Mouse (Mus musculus) granulocyte monocyte progenitor cell, adult 5-6 weeks (primary cell): Measurements from ENCODE around the gene Chst2. TPM values are rescaled to one million over a fixed set of nuclear protein-coding genes. Genes with fewer than 3 reads are reported as not detected.

ENCODE experiments used
- ATAC-seq: replicated peaks from 2 replicates; pipeline ENCODE4 v1.8.0; 2016; ENCODE audit warnings: mild to moderate bottlenecking, moderate TSS enrichment, inconsistent platforms; ENCODE audit not compliant: poor library complexity, severe bottlenecking
- total RNA-seq, 2 experiments: library from RNA; stranded (forward) in 1 of 2; stranded (reverse) in 1 of 2; fragments of 200-712, 200-1000 nt in 1 of 2; fragments of >200 nt in 1 of 2; fragmentation: Nextera tagmentation in 1 of 2; gene quantifications; 2 replicates each; pipeline ENCODE4 v1.2.3; 2014 to 2017

The Chst2 gene
- total RNA-seq (2014; fragmentation: Nextera tagmentation) (not detected in 2 replicates), total RNA-seq (2017) (not detected in 2 replicates)

DNA sequence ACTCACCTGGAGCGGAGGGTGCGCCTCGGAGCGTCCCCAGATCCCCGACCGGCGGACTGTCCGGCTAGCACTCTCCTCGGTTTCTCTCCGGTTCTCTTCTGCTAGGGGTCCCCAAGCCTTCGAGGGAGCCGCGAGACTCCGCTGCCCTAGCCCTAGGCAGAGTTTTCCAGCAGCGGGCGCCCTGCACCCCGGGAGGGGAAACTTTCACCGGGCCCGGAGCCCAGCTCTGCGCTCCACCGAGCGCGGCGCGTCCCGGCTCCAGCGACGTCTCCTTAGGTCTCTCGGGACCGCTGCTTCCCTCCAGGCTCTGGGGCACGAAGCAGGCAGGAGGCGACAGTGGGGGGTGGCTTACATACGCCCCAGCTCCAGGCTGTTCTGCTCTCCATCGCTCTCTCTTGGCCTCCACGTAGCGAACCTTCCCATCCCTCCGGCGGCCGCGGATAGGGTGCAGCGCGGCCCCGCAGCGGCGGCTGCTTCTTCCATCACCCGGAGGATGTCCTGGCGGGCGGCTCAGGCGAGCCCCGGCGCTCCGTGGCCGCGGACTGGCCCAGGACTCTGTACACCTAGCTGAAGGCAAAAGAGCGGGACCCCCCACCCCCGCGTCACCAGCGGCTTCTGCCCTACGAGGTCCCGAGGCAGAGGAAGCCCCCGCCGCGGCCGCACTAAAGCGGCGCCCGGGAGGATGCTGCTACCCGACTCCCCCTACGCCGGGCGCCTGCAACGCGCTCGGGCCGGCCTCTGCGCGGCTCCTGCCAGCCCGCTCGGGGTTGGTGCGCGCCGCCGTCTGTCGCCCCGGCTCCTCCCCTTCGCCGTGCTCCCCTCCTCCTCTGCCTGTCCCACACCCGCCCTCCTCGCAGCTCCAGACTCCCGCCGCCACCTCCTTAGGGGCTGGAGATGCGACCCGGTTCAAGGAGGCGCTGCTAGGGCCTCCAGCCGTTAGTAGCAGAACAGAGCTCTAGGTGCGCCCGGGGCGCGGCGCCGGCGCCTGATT is at the start of gene Chst2:
Gene Chst2 (minus strand): TSS at position 152 of the 991 bp plus-strand sequence.
- ATAC-seq, result peak; percentile 29

DNA sequence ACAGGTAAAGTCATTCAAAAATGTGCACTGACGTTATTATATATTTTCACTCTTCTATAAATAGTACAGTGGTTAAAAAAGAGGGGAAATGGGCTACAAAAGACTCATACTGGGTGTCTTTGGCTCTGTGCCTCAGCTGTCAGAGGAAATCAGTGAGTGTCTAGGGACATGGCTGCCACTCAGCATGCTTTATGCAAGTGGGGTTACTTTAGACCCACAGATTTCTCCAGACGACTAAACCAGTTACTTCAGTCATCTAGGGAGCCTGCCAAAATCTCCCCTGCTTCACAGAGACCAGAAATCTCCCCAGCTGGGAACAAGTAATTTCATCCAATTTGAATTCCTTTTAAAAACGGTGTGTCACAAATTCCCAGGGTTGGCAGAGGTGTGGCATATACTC is 45.4 kb upstream of the Chst2 start:
- ATAC-seq, result no peak

DNA sequence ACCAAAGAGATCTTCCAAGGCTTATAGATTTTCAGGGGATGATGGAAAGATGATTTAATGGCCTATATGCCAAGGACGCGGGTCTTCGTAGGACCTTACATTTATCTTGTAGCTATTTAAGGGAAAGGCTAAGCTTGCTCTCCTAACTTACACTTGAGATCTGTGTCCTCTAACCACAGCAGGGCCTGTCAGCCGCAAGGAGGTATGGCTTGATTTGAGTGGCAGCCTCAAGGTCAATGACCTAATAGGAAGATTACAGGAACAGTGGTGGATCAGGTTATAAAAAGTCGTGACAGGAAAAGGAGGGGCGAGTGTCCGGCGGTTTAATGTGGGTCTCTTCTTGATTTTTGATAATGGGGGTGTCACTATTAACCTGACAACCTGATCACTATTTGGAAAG is 44.1 kb upstream of the Chst2 start:
- ATAC-seq, result no peak

DNA sequence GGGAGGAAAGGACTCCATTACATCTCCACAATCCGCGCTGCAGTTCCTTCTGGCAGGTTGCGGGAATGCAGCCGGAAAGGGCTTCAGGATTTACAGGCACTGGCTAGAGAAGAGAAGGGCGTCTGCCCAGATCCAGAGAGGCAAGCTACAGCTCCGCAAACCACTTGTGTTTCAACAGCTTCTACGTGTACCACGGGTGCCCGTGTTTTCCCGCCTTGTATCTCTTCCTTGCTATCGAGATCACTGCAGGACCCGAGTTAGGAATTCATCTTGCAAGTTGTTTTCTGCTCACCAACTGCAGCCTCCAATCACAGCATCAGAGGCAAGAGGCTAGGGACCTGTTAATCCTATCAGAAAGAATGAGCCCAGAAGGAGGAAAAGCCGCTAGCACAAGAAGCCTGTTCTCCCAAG is 35.8 kb upstream of the Chst2 start:
- no peak for ATAC-seq

DNA sequence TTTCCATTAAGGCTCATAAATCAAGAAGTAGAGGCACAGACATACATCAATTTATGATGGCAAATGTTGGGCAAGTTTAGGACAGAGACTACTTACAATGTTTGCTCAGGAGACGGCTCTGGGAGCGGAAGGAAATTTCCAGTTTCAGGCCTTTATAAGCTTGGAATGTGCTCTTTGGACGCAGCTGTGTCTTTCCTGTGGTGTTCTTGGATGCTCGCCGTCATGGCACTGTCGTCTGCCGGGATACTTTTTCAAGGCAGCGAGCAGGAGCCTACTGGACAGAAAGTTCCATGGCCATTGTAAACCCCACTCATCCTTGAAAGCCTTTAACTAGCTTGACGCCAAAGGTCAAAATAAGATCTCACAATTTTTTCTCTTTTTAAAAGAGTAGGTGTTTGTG is 31.4 kb upstream of the Chst2 start:
- ATAC-seq, result no peak

DNA sequence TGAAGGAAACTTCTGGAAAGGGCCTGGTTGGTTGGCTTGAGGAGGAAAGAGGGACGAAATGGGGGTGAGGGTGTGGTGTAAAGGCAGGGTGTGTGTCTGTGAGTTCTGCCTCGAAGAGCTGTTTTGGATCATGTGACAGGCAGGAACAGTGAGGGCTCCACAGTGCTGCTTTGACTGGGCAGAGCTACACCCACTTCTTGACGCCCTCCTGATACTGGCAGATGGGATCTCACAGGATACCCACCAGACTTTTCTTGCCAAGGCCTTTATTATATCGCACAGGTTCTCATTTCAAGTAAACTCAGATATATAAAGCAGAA is 29.7 kb upstream of the Chst2 start:
- no peak for ATAC-seq

DNA sequence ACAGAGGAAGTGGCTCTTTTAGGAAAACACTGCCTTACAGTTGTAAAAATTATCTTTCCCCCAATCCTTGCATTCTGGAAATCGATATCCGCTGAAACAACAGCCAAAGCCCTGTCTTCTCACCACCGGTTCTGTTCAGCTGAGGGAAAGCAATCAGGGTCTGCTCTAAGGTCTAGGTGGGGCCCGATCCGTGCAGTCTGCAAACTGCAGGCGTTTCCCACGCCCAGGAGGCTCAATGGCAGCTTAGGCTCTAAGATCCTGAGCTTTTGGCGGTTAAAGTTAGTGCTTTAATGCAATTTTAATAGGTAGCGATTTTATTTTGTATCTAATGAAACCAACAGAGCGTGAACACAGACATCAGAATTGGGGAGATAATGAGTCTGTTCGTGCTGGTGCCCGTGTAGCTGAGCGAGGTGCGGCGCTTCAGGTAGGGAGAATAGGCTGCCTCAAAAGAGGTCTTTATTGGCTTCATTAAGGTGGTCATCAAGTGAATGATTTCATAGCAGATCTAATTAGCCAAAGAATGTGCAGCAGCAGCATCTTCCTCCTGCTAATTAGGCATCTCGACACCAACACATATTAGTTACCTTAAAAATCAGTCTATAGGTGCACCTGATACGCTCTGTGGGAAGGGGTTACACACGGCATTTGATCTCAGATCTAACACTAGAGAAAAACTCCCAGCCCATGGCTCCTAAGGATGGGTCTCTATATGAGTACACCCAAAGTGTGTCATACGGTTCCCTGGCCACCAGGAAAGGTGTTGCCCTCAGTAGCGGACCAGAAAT is 29.2 kb upstream of the Chst2 start:
- ATAC-seq, result no peak

DNA sequence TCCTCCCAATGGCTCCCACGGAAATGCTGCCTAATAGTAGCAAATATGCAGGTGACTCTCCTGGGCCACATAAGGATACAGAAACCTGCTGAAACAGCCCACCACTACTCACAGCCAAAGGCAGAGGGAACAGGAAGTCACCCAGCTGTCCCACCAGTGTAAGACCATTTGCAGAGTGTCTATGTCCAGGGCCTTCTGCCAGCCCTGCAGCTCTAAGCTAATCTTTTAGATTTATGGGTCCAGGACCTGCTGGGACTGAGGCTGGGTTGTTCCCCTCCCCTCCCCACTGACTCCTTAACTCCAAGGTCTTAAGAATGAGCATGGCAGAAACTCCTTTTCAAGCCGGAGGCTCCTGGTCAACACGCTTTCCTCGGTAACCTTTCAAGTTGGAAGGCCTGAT is 21.8 kb upstream of the Chst2 start:
- no peak for ATAC-seq

DNA sequence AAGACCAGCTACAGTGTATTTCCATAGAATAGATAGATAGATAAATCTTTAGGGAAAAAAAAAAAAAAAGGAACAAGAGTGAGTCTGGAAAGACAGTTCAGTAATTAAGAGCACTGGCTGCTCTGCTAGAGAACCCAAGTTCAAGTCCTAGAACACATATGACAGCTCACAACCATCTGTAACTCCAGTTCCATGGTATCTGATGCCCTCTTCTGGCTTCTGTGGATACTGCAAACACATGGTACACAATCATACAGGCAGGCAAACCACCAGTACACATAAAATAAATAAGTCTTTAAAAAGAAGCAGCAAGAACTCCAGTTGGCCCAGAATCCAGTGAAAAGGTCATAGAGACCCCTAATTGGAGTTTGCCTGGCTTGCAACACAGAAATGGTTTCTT is 7.4 kb upstream of the Chst2 start:
- ATAC-seq, result no peak

DNA sequence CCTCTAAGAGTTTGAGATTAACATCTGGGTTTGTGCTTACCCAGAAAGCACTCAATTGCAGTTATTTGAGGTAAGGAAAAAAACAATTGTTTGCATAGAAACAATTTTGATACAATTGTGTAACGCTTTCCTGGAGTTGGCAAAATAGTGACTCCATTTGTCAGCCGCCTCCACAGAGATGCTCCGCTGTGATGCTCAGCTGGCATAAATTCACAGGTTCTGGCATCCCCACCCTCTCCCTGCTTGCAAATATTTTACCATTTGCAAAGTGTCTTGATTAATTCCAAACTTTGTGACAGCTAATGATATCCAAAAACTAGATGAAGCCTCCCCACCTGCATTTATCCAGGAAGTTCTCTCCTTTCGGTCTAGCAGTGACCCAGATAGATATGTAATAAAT is 5.5 kb upstream of the Chst2 start:
- ATAC-seq, result no peak

DNA sequence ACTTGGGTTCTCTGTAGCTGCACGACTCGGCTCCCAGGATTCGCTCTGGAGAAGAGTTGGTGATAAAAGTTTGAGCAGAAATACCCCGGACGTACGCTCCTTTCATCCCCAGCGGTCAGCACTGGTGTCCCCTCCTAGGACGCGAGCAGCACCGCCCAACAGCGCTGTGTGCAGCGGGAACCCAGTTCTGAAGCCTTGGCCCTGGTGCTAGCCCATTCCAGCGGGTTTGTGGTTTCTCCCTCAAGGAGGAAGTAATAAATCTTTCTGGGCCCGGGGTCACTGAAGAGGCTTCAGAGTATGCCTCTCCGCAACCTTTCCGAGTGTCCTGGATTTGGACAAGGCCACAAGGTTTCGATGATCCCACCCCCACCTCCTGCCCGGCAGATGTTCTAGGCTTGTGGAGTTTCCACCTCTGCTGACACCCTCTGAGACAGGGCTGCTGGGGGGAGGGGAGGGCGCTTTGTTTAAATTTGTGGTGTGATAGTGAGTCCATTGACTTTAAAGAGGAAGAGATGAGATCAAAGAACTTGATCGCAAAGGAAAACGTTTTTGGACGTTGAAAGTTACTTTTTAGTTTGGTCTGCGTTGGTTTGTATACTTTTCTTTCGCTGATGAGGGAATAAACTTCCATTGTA is 1.2 kb upstream of the Chst2 start:
- ATAC-seq, result peak; percentile 30

DNA sequence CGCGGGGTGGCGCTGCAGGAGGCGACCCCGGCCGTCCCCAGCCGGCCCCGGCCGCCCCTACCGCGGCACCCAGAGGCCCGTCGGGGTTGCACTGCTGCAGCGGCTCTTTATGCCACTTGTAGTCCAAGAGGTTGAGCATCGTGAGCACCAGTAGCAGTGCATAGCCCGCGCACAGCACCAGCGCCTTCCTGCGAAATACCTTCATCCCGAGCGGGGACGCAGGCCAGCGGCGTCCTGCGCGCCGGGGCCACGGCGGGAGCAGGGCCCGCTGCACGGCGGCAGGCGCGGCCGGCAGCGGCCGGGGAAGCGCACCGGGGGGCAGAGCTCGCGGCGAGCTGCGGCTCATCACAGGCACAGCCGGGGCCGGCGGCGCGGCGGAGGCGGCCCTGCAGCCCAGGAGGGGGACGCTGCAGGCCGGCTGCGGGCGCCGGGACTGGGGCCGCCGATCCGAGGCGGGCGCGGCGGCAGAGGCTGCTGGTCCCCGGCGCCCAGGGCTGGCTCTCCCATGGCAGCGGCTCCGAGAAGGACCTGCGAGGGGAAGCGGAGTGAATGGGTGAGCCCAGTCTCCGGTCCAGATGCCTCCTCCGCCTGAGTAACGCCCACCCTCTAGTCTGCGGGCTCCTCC is 464 bp downstream of the Chst2 start:
- peak; percentile 5 for ATAC-seq

DNA sequence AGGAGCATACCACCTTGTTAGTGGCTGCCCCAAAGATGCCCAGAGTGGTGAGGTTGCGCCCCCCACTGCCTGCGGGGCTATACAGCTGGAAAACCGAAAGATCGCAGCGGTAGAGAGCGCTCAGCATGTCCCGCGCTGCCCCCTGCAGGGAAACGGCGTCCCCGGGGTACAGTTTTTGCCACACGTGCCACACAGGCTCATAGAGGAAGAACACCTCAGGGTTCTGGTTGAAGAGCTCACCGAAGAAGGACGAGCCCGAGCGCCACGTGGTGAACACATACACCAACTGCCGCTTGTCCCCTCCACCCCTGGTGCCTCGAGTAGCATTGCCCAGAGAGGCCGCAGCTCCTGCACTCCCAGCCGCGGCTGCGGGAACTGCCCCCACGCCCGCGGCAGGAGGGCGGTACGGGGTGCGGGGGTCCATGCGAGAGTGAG is 994 bp downstream of the Chst2 start:
- peak; percentile 64 for ATAC-seq

DNA sequence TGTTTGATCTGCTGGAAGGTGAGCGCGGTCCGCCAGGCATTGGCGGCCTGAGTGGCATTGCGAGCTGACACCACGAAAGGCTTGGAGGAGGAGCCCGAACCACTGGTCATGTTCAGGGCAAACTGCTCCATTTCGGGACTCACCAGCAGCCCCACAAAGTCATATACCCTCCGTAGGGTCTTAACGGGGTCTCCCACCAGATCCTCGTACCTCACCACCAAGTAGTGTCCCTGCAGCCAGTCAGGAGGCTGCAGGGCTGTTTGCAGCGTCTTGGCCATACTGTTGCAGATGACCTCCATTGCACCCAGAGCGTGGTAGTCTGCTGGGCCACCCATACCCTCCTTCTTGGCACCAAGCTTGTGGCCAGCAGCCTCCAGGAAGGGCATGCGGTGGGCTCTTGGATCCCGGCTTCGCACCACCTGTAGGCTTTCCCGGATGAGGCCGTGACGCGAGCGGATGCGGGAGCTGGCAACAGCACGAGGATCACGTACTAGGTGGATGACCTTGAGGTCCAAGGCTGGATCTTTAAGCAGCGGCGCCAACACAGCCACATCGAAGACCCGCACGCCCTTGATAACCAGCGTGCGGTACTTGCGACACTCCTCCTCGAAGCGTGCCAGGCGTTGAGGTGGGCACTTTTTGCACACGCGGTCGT is 1.6 kb downstream of the Chst2 start:
- no peak for ATAC-seq

DNA sequence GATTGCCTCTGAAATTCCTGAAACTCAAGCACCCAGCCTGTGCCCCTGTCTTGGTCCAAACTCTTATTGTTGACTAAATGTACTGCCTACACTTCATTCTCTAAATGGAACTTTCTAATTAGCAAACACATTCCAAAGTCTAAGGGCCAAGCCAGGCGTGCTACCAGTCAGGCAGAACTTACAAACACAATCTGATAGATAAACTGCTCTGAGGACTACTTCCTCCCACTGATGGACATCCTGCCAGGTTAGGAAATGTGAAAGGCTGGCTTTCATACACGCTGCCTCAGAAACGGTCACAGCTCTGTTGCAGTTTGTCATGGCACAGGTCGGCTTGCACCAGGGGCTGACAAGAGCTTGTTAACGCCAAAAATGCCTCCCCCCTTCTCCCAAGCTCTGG is 4.8 kb downstream of the Chst2 start:
- no peak for ATAC-seq

DNA sequence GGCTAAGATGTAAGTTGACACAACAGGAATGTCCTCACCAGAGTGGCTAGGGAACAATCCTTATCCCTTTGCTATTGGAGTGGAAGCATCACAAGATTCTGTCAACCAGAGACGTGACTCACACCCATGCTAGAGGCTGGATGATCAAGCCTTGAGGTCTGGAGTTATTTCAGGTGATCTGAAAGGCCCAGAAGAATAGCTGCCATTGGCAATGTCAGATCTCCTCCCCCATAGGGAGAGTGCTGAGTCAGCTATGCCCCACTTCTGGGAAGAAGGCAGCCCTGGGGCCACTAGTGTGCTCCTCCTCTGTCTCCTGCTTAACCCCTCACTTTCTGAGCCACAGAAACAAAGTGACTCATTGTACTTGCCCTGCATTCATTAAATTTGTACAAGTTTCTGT is 14.5 kb downstream of the Chst2 start:
- ATAC-seq, result no peak

DNA sequence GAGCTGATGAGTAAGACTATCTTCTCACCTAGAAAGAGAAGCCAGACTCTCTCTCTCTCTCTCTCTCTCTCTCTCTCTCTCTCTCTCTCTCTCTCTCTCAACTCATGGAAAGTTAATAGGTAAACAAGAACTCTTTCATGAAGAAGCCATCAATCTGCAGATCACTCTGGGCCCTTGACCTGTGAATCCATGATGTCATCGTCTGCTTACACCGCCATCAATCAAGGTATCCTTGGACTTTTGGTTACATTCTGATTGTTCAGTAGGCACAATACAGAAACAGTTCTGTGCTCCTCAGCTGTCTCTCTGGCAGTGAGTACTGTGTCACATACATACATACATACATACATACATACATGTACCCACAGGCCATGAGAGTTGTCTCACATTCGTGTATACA is 16.6 kb downstream of the Chst2 start:
- ATAC-seq, result no peak

DNA sequence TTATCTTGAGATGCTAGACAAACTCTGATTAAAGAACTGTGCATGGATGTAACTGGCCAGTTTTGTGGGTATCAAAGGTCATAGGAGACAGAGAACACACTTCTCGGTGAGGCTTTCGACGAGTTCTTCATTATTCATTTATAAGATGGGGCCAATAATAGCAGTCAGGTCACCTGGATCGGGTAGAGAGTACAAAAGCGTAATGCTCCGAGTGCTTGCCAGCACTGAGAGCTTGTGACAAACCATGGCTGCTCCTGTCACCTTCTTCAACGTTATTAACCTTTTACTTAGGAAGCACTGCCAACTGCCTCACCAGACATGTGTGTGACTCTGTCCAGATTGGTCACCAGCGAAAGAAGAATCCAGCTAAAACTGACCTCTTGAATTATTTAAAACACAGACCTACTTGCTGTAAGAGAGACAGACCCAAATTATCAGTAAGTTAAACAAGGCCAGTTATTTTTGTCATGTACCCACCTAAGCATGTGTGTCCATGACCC is 18.6 kb downstream of the Chst2 start:
- ATAC-seq, result no peak

DNA sequence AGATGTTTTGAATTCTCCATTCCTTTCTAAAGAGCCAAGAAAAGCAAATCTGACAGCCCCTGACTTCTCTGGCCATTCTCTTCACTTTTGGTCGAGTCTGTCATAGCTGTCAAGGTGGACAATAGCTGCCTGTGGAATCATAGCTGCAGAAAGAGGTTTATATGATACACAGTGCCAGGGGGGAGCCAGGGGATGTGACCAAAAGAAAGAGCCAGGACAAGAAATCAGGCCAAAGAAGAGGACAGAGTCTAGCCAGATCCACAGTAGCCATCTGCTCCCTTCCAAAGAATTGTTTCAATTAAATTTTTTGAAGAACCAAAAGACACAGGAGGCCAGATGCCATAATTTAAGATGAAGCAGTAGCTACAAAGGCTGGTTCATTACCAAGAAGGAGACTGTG is 30.6 kb downstream of the Chst2 start:
- no peak for ATAC-seq

DNA sequence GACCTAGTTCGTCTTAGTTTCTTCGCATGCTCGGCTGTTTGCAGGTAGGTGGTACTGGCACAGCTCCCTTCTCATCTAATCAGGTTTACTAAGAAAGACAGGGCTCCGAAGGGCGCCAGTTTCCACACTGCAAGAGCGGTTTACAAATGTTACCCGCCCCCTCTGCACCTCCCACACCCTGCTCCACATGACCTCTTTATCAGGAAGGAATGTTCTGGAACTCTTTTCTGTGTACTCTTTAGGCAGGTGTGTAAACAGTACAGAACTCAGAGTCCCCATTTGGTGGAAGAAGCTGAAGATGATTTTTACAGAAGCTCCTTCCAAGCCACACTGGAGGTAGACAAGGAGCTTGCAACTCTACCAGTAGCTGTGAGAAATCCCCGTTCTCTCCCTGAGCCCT is 31.2 kb downstream of the Chst2 start:
- no peak for ATAC-seq
